Mouse (Mus musculus) ES-Bruce4 (cell line): Measurements from ENCODE around the gene Emp3. TPM values are rescaled to one million over a fixed set of nuclear protein-coding genes. Genes with fewer than 3 reads are reported as not detected.
A peak's percentile ranks its signal among the peaks of the same experiment; 100 is the strongest.
"Not testable (repeated sequence)": the region's sequence is repeated elsewhere in the genome, so short reads cannot be mapped to it uniquely, and the experiment has no call there.

Source experiments
- H3K27ac ChIP-seq: 2 replicates; pipeline ENCODE4 v1.5.1; 2012; ENCODE audit warnings: low read length, inconsistent platforms; ENCODE audit not compliant: insufficient read depth
- H3K27me3 ChIP-seq: 2 replicates; pipeline ENCODE4 v1.6.1; 2012; ENCODE audit warnings: mild to moderate bottlenecking, low read length, inconsistent platforms; ENCODE audit not compliant: control insufficient read depth, poor library complexity, insufficient read depth, severe bottlenecking
- H3K36me3 ChIP-seq: 2 replicates; pipeline ENCODE4 v1.6.1; 2012; ENCODE audit warnings: inconsistent platforms, mild to moderate bottlenecking, low read length, moderate library complexity; ENCODE audit not compliant: control insufficient read depth, poor library complexity, insufficient read depth, severe bottlenecking
- H3K4me1 ChIP-seq: one replicate; pipeline ENCODE4 v1.8.1; 2011; ENCODE audit warnings: low read length; ENCODE audit not compliant: control insufficient read depth, insufficient read depth
- H3K4me3 ChIP-seq: 2 replicates; pipeline ENCODE4 v1.5.1; 2011; ENCODE audit warnings: low read depth, mild to moderate bottlenecking, low read length
- H3K9ac ChIP-seq: 2 replicates; pipeline ENCODE4 v1.6.1; 2012; ENCODE audit warnings: low read depth, mild to moderate bottlenecking, inconsistent platforms; ENCODE audit not compliant: poor library complexity, severe bottlenecking
- H3K9me3 ChIP-seq: replicated peaks from 2 replicates; pipeline ENCODE4 v1.6.1; 2012; ENCODE audit warnings: mild to moderate bottlenecking, low read length, inconsistent platforms; ENCODE audit not compliant: control insufficient read depth, poor library complexity, insufficient read depth, severe bottlenecking
- CTCF ChIP-seq: IDR thresholded peaks from one replicate; pipeline ENCODE4 v1.8.1; 2011; ENCODE audit warnings: low read depth, low read length
- EP300 ChIP-seq: IDR thresholded peaks from 2 replicates; pipeline ENCODE4 v1.6.1; 2011; ENCODE audit warnings: low read depth, low read length; ENCODE audit not compliant: insufficient read depth
- POLR2A ChIP-seq: IDR thresholded peaks from one replicate; pipeline ENCODE4 v1.8.1; 2011; ENCODE audit warnings: low read length; ENCODE audit not compliant: insufficient read depth
- polyA plus RNA-seq: library from polyadenylated mRNA; stranded (reverse); fragments of >200 nt; gene quantifications from 2 replicates; pipeline ENCODE4 v1.2.4, GENCODE M21; 2011; ENCODE audit warnings: low read depth; ENCODE audit not compliant: missing spikeins, insufficient read depth, insufficient read length

Gene Emp3
- polyA plus RNA-seq, 1 experiment, result 10.6 TPM

GRCm38 (mm10) chr7:45935114-45935513 lies 13.9 kb upstream of the Emp3 start:
- TF ChIP-seq POLR2A (no peak), EP300 (no peak), CTCF (peak; percentile 73)
- no peaks in the 10 kb centered on the region for H3K4me1 ChIP-seq
- no peak overlapping the region for H3K9ac ChIP-seq
- H3K27me3 ChIP-seq, result no peaks in the 10 kb centered on the region
- no peaks in the 10 kb centered on the region for H3K9me3 ChIP-seq
- no peak overlapping the region for H3K27ac ChIP-seq
- H3K4me3 ChIP-seq, result no peak overlapping the region
- H3K36me3 ChIP-seq, result no peaks in the 10 kb centered on the region

- not testable (repeated sequence) for H3K36me3 ChIP-seq, H3K9me3 ChIP-seq, H3K4me3 ChIP-seq, H3K27ac ChIP-seq, H3K4me1 ChIP-seq, H3K27me3 ChIP-seq, H3K9ac ChIP-seq
These were observed 12.6 kb upstream of the Emp3 start for GRCm38 (mm10) chr7:45933766-45934165.

GRCm38 (mm10) chr7:45929688-45930087 lies 8.5 kb upstream of the Emp3 start:
- Histone ChIP-seq H3K36me3 (no peaks in the 10 kb centered on the region), H3K27me3 (no peaks in the 10 kb centered on the region), H3K4me1 (no peaks in the 10 kb centered on the region), H3K9ac (no peak overlapping the region), H3K9me3 (no peaks in the 10 kb centered on the region), H3K4me3 (peak overlapping the region; percentile 62; the same call in 1 of the 2 replicates), H3K27ac (no peak overlapping the region)
- TF ChIP-seq EP300 (no peak), POLR2A (no peak), CTCF (no peak)

GRCm38 (mm10) chr7:45928626-45929295 lies 7.6 kb upstream of the Emp3 start:
- Histone ChIP-seq H3K27ac (no peak overlapping the region), H3K27me3 (no peaks in the 10 kb centered on the region), H3K9me3 (no peaks in the 10 kb centered on the region), H3K36me3 (no peaks in the 10 kb centered on the region), H3K4me1 (no peaks in the 10 kb centered on the region), H3K4me3 (peak overlapping the region; percentile 62), H3K9ac (peak overlapping the region; percentile 31)
- no peak for TF ChIP-seq CTCF
- 0 out of 2 replicates have a peak, but pooled peaks have one; percentile 9 for TF ChIP-seq EP300

GRCm38 (mm10) chr7:45924429-45924816 lies 3.2 kb upstream of the Emp3 start:
- Histone ChIP-seq H3K4me1 (peaks cover 2% of the 10 kb centered on the region), H3K9ac (peak overlapping the region; percentile 23), H3K27me3 (no peaks in the 10 kb centered on the region), H3K27ac (peak overlapping the region; percentile 7; the same call in 1 of the 2 replicates), H3K9me3 (no peaks in the 10 kb centered on the region), H3K4me3 (peak overlapping the region; percentile 83), H3K36me3 (no peaks in the 10 kb centered on the region)
- TF ChIP-seq CTCF (peak; percentile 66), EP300 (no peak), POLR2A (no peak)

- Histone ChIP-seq H3K36me3 (no peaks in the 10 kb centered on the region), H3K27me3 (no peaks in the 10 kb centered on the region), H3K27ac (peak within 1 kb of the TSS; percentile 88), H3K9ac (peak within 1 kb of the TSS; percentile 50), H3K4me1 (peaks cover 2% of the 10 kb centered on the region), H3K9me3 (no peaks in the 10 kb centered on the region), H3K4me3 (peak within 1 kb of the TSS; percentile 92)
- TF ChIP-seq EP300 (no peak), CTCF (no peak), POLR2A (peak; percentile 49)
These were observed 2.7 kb upstream of the Emp3 start, which contains the start of gene Ccdc114 for GRCm38 (mm10) chr7:45923762-45924428. Gene Ccdc114 (plus strand): TSS chr7:45924072.
